ENCODE assay signal across 26 mouse cellular contexts in the genomic region with DNA sequence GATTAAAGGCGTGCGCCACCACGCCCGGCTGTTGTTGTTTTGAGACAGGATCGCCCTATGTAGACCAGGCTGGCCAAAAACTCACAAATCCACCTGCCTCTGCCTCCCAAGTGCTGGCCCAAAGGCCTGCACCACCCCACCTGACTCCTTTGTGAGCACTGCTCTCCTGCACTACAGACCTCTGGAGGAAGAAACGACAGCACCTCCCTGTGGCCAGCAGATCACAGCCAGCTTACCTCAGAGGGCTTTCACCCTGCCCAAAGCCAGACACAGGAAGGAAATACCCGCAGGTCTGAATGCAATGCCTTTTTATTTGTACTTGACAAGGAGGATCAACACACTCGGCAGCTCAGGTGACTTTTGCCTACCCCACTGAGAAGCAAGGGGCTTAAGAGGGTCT. TPM values are rescaled to one million over a fixed set of nuclear protein-coding genes. Genes with fewer than 3 reads are reported as not detected.
DNase-seq lines count a peak whose midpoint lies in the region; ATAC-seq and TF ChIP-seq lines count a peak whose summit lies in the region.
"Had no signal": no experiment of that assay in that cellular context is flagged by ENCODE, and none has a peak within 500 bp of the region (broad histone marks: within the 10 kb centered on the region; RNA-seq: fewer than 3 reads in every experiment).

No protein-coding gene starts in this region.

- no peaks in the 10 kb centered on the region for H3K9me3 ChIP-seq in kidney, postnatal 0 days (replicated peaks; ENCODE audit: low read length)
- H3K9me3 ChIP-seq in kidney, embryonic 15.5 days (replicated peaks), result no peaks in the 10 kb centered on the region
- H3K9me3 ChIP-seq in neural tube, embryonic 15.5 days (replicated peaks), result no peaks in the 10 kb centered on the region
- H3K9me3 ChIP-seq: embryonic facial prominence, embryonic 15.5 days; heart, embryonic 13.5 days; hindbrain, embryonic 15.5 days had no signal

- H3K4me2 ChIP-seq in kidney, postnatal 0 days (ENCODE audit: low read length), result no peak overlapping the region
- no peak overlapping the region for H3K4me2 ChIP-seq in kidney, embryonic 15.5 days
- no peak overlapping the region for H3K4me2 ChIP-seq in neural tube, embryonic 15.5 days
- H3K4me2 ChIP-seq: embryonic facial prominence, embryonic 15.5 days; heart, embryonic 13.5 days; hindbrain, embryonic 15.5 days had no signal

- POLR2A ChIA-PET in Patski (lab: Charles Lee), result no interaction called here

- WGBS in kidney, postnatal 0 days, result 84% methylated on average over 8 of the region's 8 CpGs
- WGBS in kidney, embryonic 15.5 days, result 88% methylated on average over 8 of the region's 8 CpGs
- 88% methylated on average over 8 of the region's 8 CpGs for WGBS in neural tube, embryonic 15.5 days

- in situ Hi-C loops in Patski (cut with MboI; ENCODE audit: low pct_unique_long_range_greater_than_20kb), result loop anchor here (10.0 to 25.0 kb wide), 2 partner anchors 168 to 845 kb away; partner anchors contain the start of gene Suds3

- peaks cover 12% of the 10 kb centered on the region; the same call in 1 of the 2 replicates for H3K36me3 ChIP-seq in kidney, postnatal 0 days (ENCODE audit: insufficient read depth, low read length)
- peaks cover 56% of the 10 kb centered on the region for H3K36me3 ChIP-seq in kidney, embryonic 15.5 days
- peaks cover 31% of the 10 kb centered on the region for H3K36me3 ChIP-seq in neural tube, embryonic 15.5 days

- no peak overlapping the region for H3K4me3 ChIP-seq in kidney, postnatal 0 days (replicated peaks; ENCODE audit: low read depth, low read length)
- H3K4me3 ChIP-seq in kidney, embryonic 15.5 days (replicated peaks), result no peak overlapping the region
- H3K4me3 ChIP-seq in neural tube, embryonic 15.5 days (replicated peaks), result no peak overlapping the region
- H3K4me3 ChIP-seq: embryonic facial prominence, embryonic 15.5 days; gastrocnemius, adult 2 months; heart, embryonic 13.5 days; hindbrain, embryonic 15.5 days; myocyte had no signal

- H3K27me3 ChIP-seq in kidney, postnatal 0 days (ENCODE audit: insufficient read depth, low read length), result no peaks in the 10 kb centered on the region
- no peaks in the 10 kb centered on the region for H3K27me3 ChIP-seq in kidney, embryonic 15.5 days
- H3K27me3 ChIP-seq in Patski, result no peaks in the 10 kb centered on the region
- H3K27me3 ChIP-seq in neural tube, embryonic 15.5 days (replicated peaks), result no peaks in the 10 kb centered on the region
- H3K27me3 ChIP-seq: embryonic facial prominence, embryonic 15.5 days; heart, embryonic 13.5 days; hindbrain, embryonic 15.5 days had no signal

- H3K27ac ChIP-seq in kidney, postnatal 0 days, result no peak overlapping the region
- no peak overlapping the region for H3K27ac ChIP-seq in kidney, embryonic 15.5 days
- H3K27ac ChIP-seq in neural tube, embryonic 15.5 days (replicated peaks), result no peak overlapping the region
- H3K27ac ChIP-seq: embryonic facial prominence, embryonic 15.5 days; gastrocnemius, adult 2 months; heart, embryonic 13.5 days; hindbrain, embryonic 15.5 days; liver, embryonic 14.5 days had no signal

- H3K4me1 ChIP-seq in kidney, postnatal 0 days (replicated peaks; ENCODE audit: insufficient read depth, low read length), result peaks cover 11% of the 10 kb centered on the region; the same call in 1 of the 2 replicates
- peaks cover 27% of the 10 kb centered on the region for H3K4me1 ChIP-seq in kidney, embryonic 15.5 days
- peaks cover 29% of the 10 kb centered on the region for H3K4me1 ChIP-seq in neural tube, embryonic 15.5 days

- no peak for ATAC-seq in kidney, postnatal 0 days (replicated peaks; ENCODE audit: low FRiP score, low read depth)
- no peak for ATAC-seq in kidney, embryonic 15.5 days (replicated peaks; ENCODE audit: low FRiP score)
- no peak for ATAC-seq in Patski
- no peak for ATAC-seq in neural tube, embryonic 15.5 days (ENCODE audit: low FRiP score)
- ATAC-seq: activated CD4-positive, CD25-positive, alpha-beta regulatory T cell, adult 4 months; CD4-positive, CD25-positive, alpha-beta regulatory T cell, adult 4 months had no signal

- DNase-seq in kidney, postnatal 0 days (ENCODE audit: low spot score), result no peak
- DNase-seq in 3T3-L1 (ENCODE audit: low read depth, low spot score) (peak; percentile 45), 416B (ENCODE audit: low read depth) (peak; percentile 51), Patski (ENCODE audit: low read depth, low spot score) (no peak)
- no peak for DNase-seq in neural tube, embryonic 10.5 days (ENCODE audit: extremely low spot score, low spot score)
- DNase-seq: adrenal gland, postnatal 10 days; cerebellum, adult 11 months; cerebellum, postnatal 14 days; embryo, embryonic 11 days; gastrocnemius, adult 2 months; heart, adult 11 months; heart, postnatal 36 days; kidney, adult 11 months; kidney, postnatal 25 days; lung, postnatal 10 days; midbrain, embryonic 14.5 days; thymus, postnatal 14 days had no signal

- no peak overlapping the region for H3K9ac ChIP-seq in kidney, postnatal 0 days (ENCODE audit: low read depth, low read length)
- no peak overlapping the region for H3K9ac ChIP-seq in kidney, embryonic 15.5 days
- no peak overlapping the region for H3K9ac ChIP-seq in neural tube, embryonic 15.5 days (replicated peaks)
- H3K9ac ChIP-seq: embryonic facial prominence, embryonic 15.5 days; heart, embryonic 13.5 days; hindbrain, embryonic 15.5 days; liver, embryonic 14.5 days had no signal

- CTCF ChIA-PET in Patski (lab: Charles Lee), result no interaction called here

- TF ChIP-seq CTCF in kidney, postnatal 0 days (IDR thresholded peaks at IDR 0.05; ENCODE audit: low read depth), result peak; percentile 39; the same call in 1 of the 2 replicates
- peak; percentile 54 for TF ChIP-seq CTCF in Patski (IDR thresholded peaks at IDR 0.05)

RNA-seq across cellular contexts. Expression of gene Pebp1, which starts 5.1 kb away (rescaled TPM):
- 625 and 668 TPM in 2 replicates for polyA plus RNA-seq in kidney, postnatal 0 days (2015; fragmentation: Nextera tagmentation; extraction: Ambion mirVana)
- polyA plus RNA-seq in kidney, embryonic 15.5 days (2015; fragmentation: Nextera tagmentation; extraction: Ambion mirVana), result 760 and 766 TPM in 2 replicates
- polyA plus RNA-seq in Patski (2021), result 829 TPM
- 1,021 and 1,056 TPM in 2 replicates for polyA plus RNA-seq in neural tube, embryonic 15.5 days (2015; fragmentation: Nextera tagmentation; extraction: Ambion mirVana)

RNA-seq across cellular contexts. Expression of gene Vsig10, which starts 36.5 kb away (rescaled TPM):
- polyA plus RNA-seq in kidney, postnatal 0 days (2015; fragmentation: Nextera tagmentation; extraction: Ambion mirVana), result 9.5 and 11.6 TPM in 2 replicates
- 14.2 and 15.9 TPM in 2 replicates for polyA plus RNA-seq in kidney, embryonic 15.5 days (2015; fragmentation: Nextera tagmentation; extraction: Ambion mirVana)
- 46.8 TPM for polyA plus RNA-seq in Patski (2021)
- 1.8 and 2.5 TPM in 2 replicates for polyA plus RNA-seq in neural tube, embryonic 15.5 days (2015; fragmentation: Nextera tagmentation; extraction: Ambion mirVana)

Comparison
In these comparisons a context has a peak if more than half of its experiments do, and no peak if none do; other contexts are left out.
1. DNase-seq: peak in 3T3-L1 (single experiment) and 416B (single experiment); none in kidney, postnatal 0 days (single experiment), Patski (single experiment) and neural tube, embryonic 10.5 days (single experiment).